Mouse (Mus musculus) liver, postnatal 0 days (tissue): ENCODE data around the gene 6030468B19Rik. TPM values are rescaled to one million over a fixed set of nuclear protein-coding genes. Genes with fewer than 3 reads are reported as not detected.

Experiments
- ATAC-seq: fragments of 200-750 bp; cut with Nextera tagmentation; 2 replicates; pipeline ENCODE4 v1.8.0; 2017; ENCODE audit warnings: mild to moderate bottlenecking, moderate library complexity
- DNase-seq: peaks from one replicate; pipeline ENCODE4 v3.0.0-alpha.2; 2016
- H3K27ac ChIP-seq: fragments of 300-500 bp; sonication (generic); 2 replicates; pipeline ENCODE4 v1.5.1; 2014; ENCODE audit warnings: antibody characterized with exemption, moderate library complexity, mild to moderate bottlenecking, low read depth
- H3K27me3 ChIP-seq: fragments of 300-500 bp; sonication (generic); 2 replicates; pipeline ENCODE4 v1.6.1; 2014; ENCODE audit warnings: low read length, control low read depth, mixed read lengths; ENCODE audit not compliant: insufficient read depth
- H3K36me3 ChIP-seq: fragments of 300-500 bp; sonication (generic); replicated peaks from 2 replicates; pipeline ENCODE4 v1.6.1; 2014; ENCODE audit warnings: mild to moderate bottlenecking, control low read depth, low read length, moderate library complexity, mixed read lengths; ENCODE audit not compliant: insufficient read depth
- H3K4me1 ChIP-seq: fragments of 300-500 bp; sonication (generic); 2 replicates; pipeline ENCODE4 v1.6.1; 2014; ENCODE audit warnings: antibody characterized with exemption, mild to moderate bottlenecking, control low read depth; ENCODE audit not compliant: insufficient read depth
- H3K4me2 ChIP-seq: fragments of 300-500 bp; sonication (generic); 2 replicates; pipeline ENCODE4 v1.6.1; 2014; ENCODE audit warnings: low read depth, mild to moderate bottlenecking, low read length, moderate library complexity, mixed read lengths
- H3K4me3 ChIP-seq: fragments of 300-500 bp; sonication (generic); 2 replicates; pipeline ENCODE4 v1.5.1; 2014; ENCODE audit warnings: low read depth, low read length
- H3K9ac ChIP-seq: fragments of 300-500 bp; sonication (generic); replicated peaks from 2 replicates; pipeline ENCODE4 v1.6.1; 2014; ENCODE audit warnings: mild to moderate bottlenecking, moderate library complexity
- H3K9me3 ChIP-seq: fragments of 300-500 bp; sonication (generic); 2 replicates; pipeline ENCODE4 v1.6.1; 2016; ENCODE audit warnings: mild to moderate bottlenecking, control low read depth, low read length, mixed read lengths
- CTCF ChIP-seq: sonication (generic); IDR thresholded peaks from 2 replicates; pipeline ENCODE4 v1.5.1; 2016; ENCODE audit warnings: antibody characterized with exemption, low read depth
- EP300 ChIP-seq: IDR thresholded peaks from 2 replicates; pipeline ENCODE4 v1.6.1; 2016; ENCODE audit warnings: antibody characterized with exemption, low read depth, mild to moderate bottlenecking
- WGBS: fragments of 180-500 bp; shearing (Covaris S2); extraction: QIAGEN DNeasy Blood & Tissue Kit; methylation state at CpG from one replicate; pipeline ENCODE4 v1.1.7; 2014; ENCODE audit not compliant: insufficient replicate concordance; 5-methylcytosine and 5-hydroxymethylcytosine counted together
- polyA plus RNA-seq: library from polyadenylated mRNA; unstranded; fragments of >200 nt; fragmentation: Nextera tagmentation; extraction: Ambion mirVana; gene quantifications from 2 replicates; pipeline ENCODE4 v1.2.1, GENCODE M21; 2015

Gene 6030468B19Rik
- polyA plus RNA-seq, 1 experiment from 2014 or later: 33.8 TPM

- ATAC-seq: peak; percentile 14
- no peak for TF ChIP-seq EP300
- no peak for TF ChIP-seq CTCF
- Histone ChIP-seq H3K9me3 (no peaks in the 10 kb centered on the region), H3K4me3 (peak overlapping the region; percentile 65), H3K4me2 (peak overlapping the region; percentile 92), H3K4me1 (peaks cover 35% of the 10 kb centered on the region), H3K36me3 (peaks cover 24% of the 10 kb centered on the region), H3K9ac (peak overlapping the region; percentile 83), H3K27me3 (no peaks in the 10 kb centered on the region), H3K27ac (peak overlapping the region; percentile 92)
- WGBS: 5% methylated on average over 19 of the region's 19 CpGs
- DNase-seq: no peak
These were observed 51.0 kb downstream of the 6030468B19Rik start for GRCm38 (mm10) chr11:117848271-117848984.

GRCm38 (mm10) chr11:117848985-117849671 is 51.7 kb downstream of the 6030468B19Rik start, which contains the start of gene Birc5:
Gene Birc5 (plus strand): TSS chr11:117849251.
- H3K4me3 ChIP-seq: peak within 1 kb of the TSS; percentile 65
- peak; percentile 82 for ATAC-seq
- TF ChIP-seq CTCF (no peak), EP300 (peak; percentile 47; the same call in 1 of the 2 replicates)
- no peaks in the 10 kb centered on the region for H3K9me3 ChIP-seq
- H3K27ac ChIP-seq: peak within 1 kb of the TSS; percentile 92
- 0% methylated on average over 51 of the region's 51 CpGs for WGBS
- H3K36me3 ChIP-seq: peaks cover 31% of the 10 kb centered on the region
- H3K4me2 ChIP-seq: peak within 1 kb of the TSS; percentile 92
- H3K4me1 ChIP-seq: peaks cover 33% of the 10 kb centered on the region
- DNase-seq: peak; percentile 99
- H3K9ac ChIP-seq: peak within 1 kb of the TSS; percentile 83
- no peaks in the 10 kb centered on the region for H3K27me3 ChIP-seq

DNA sequence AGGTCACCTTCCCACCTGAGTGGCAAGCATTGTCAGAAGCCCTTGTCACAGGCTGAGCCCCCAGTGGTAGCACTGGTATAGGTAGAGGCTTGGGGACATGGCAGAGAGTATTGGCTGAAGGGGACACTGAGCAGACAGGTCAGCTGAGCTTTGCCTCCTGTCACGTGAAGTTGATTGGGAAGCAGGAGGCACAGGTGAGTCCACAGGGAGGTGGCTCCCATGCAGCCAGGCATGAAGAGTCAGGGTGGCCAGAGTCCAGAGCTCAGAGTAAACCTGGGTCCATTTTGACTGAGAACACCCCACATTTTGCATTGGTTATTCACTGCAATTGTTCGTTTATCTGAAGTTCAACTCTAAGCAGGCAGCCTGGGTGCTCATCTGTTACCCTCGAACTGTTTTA is 55.4 kb downstream of the 6030468B19Rik start:
- no peaks in the 10 kb centered on the region for H3K9me3 ChIP-seq
- no peak for ATAC-seq
- no peak overlapping the region for H3K27ac ChIP-seq
- DNase-seq: no peak
- 89% methylated on average over 3 of the region's 3 CpGs for WGBS
- no peaks in the 10 kb centered on the region for H3K27me3 ChIP-seq
- H3K4me3 ChIP-seq: no peak overlapping the region
- H3K36me3 ChIP-seq: peaks cover 62% of the 10 kb centered on the region
- H3K9ac ChIP-seq: no peak overlapping the region
- TF ChIP-seq EP300 (no peak), CTCF (no peak)
- H3K4me2 ChIP-seq: no peak overlapping the region
- peaks cover 16% of the 10 kb centered on the region for H3K4me1 ChIP-seq

- no peak overlapping the region for H3K9ac ChIP-seq
- DNase-seq: no peak
- peaks cover 62% of the 10 kb centered on the region for H3K36me3 ChIP-seq
- no peak overlapping the region for H3K27ac ChIP-seq
- no peak overlapping the region for H3K4me3 ChIP-seq
- WGBS: 94% methylated on average over 9 of the region's 9 CpGs
- peaks cover 8% of the 10 kb centered on the region for H3K4me1 ChIP-seq
- ATAC-seq: no peak
- H3K9me3 ChIP-seq: no peaks in the 10 kb centered on the region
- H3K4me2 ChIP-seq: no peak overlapping the region
- no peaks in the 10 kb centered on the region for H3K27me3 ChIP-seq
- TF ChIP-seq CTCF (no peak), EP300 (no peak)
These were observed 56.8 kb downstream of the 6030468B19Rik start for GRCm38 (mm10) chr11:117854241-117854640.

GRCm38 (mm10) chr11:117855360-117855759 is 57.9 kb downstream of the 6030468B19Rik start:
- TF ChIP-seq EP300 (no peak), CTCF (no peak)
- no peak overlapping the region for H3K9ac ChIP-seq
- peaks cover 6% of the 10 kb centered on the region for H3K4me1 ChIP-seq
- no peak for ATAC-seq
- H3K27ac ChIP-seq: no peak overlapping the region
- no peak overlapping the region for H3K4me2 ChIP-seq
- peaks cover 8% of the 10 kb centered on the region for H3K27me3 ChIP-seq
- no peak overlapping the region for H3K4me3 ChIP-seq
- no peak for DNase-seq
- WGBS: 93% methylated on average over 5 of the region's 5 CpGs
- H3K9me3 ChIP-seq: no peaks in the 10 kb centered on the region
- peaks cover 62% of the 10 kb centered on the region for H3K36me3 ChIP-seq

DNA sequence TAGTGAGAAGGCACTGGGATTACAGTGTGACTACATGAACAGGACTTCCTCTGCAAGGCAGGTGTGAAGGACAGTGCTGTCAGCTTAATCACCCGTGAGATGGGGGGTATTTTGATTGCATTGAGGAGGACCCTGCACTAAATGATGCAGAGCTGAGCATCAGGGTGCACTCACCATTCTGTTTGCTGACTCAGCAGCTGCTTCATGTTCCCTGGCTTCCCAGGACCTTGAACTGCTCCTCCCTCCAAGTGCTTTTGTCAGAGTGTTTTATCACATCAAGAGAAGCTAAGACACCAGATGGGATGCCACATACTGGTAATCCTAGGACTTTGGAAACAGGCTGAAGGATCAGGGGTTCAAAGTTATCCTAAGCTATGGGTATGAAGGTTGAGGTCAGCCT is 58.5 kb downstream of the 6030468B19Rik start:
- Histone ChIP-seq H3K4me1 (0 out of 2 replicates have a peak, but pooled peaks cover 2% of the 10 kb centered on the region), H3K36me3 (peaks cover 60% of the 10 kb centered on the region), H3K27me3 (peaks cover 14% of the 10 kb centered on the region), H3K27ac (no peak overlapping the region), H3K9ac (no peak overlapping the region), H3K4me2 (no peak overlapping the region), H3K4me3 (no peak overlapping the region), H3K9me3 (no peaks in the 10 kb centered on the region)
- no peak for TF ChIP-seq EP300
- no peak for TF ChIP-seq CTCF
- ATAC-seq: no peak
- 78% methylated on average over 1 of the region's 1 CpGs for WGBS
- DNase-seq: no peak

Other genes starting within 250 kb of the 6030468B19Rik start
- gene Tnrc6c, start 143.4 kb upstream of the 6030468B19Rik start, polyA plus RNA-seq: 2.8 and 3.0 TPM in 2 replicates
- 6.3 and 6.8 TPM in 2 replicates for gene Tmc8, start 15.6 kb upstream of the 6030468B19Rik start, polyA plus RNA-seq
- gene Tmc6, start 15.5 kb upstream of the 6030468B19Rik start, polyA plus RNA-seq: 19.0 and 20.2 TPM in 2 replicates
- gene Gm20708, start 12.0 kb downstream of the 6030468B19Rik start, polyA plus RNA-seq: 0.33 and 0.48 TPM in 2 replicates
- 60.6 and 62.2 TPM in 2 replicates for gene Syngr2, start 12.0 kb downstream of the 6030468B19Rik start, polyA plus RNA-seq
- 32.9 and 34.4 TPM in 2 replicates for gene Afmid, start 28.3 kb downstream of the 6030468B19Rik start, polyA plus RNA-seq
- gene Tk1, start 28.4 kb downstream of the 6030468B19Rik start, polyA plus RNA-seq: 96.8 and 101 TPM in 2 replicates
- 193 and 197 TPM in 2 replicates for gene Birc5, start 51.6 kb downstream of the 6030468B19Rik start, polyA plus RNA-seq
- gene Tmem235, start 63.1 kb downstream of the 6030468B19Rik start, polyA plus RNA-seq: not detected in 2 replicates
- gene Tha1, start 75.8 kb downstream of the 6030468B19Rik start, polyA plus RNA-seq: 6.6 and 7.1 TPM in 2 replicates
- gene Socs3, start 172.4 kb downstream of the 6030468B19Rik start, polyA plus RNA-seq: 3.5 and 5.8 TPM in 2 replicates
- 9.1 and 10.1 TPM in 2 replicates for gene Pgs1, start 188.6 kb downstream of the 6030468B19Rik start, polyA plus RNA-seq